ENCODE assay signal across 18 mouse cellular contexts in genomic region chr19:53554402-53554801, GRCm38 (mm10). TPM values are rescaled to one million over a fixed set of nuclear protein-coding genes. Genes with fewer than 3 reads are reported as not detected.
DNase-seq lines count a peak whose midpoint lies in the region; ATAC-seq and TF ChIP-seq lines count a peak whose summit lies in the region.
"Had no signal": no experiment of that assay in that cellular context is flagged by ENCODE, and none has a peak within 500 bp of the region (broad histone marks: within the 10 kb centered on the region; RNA-seq: fewer than 3 reads in every experiment).

No protein-coding gene starts in this region.

- H3K36me3 ChIP-seq in kidney, embryonic 16.5 days (ENCODE audit: insufficient read depth, low read length) = no peaks in the 10 kb centered on the region
- H3K36me3 ChIP-seq in small intestine, adult 2 months (ENCODE audit: control insufficient read depth, insufficient read depth, low read length) = no peaks in the 10 kb centered on the region
- H3K36me3 ChIP-seq in midbrain, postnatal 0 days (ENCODE audit: insufficient read depth, low read length) = no peaks in the 10 kb centered on the region
- H3K36me3 ChIP-seq: embryonic facial prominence, embryonic 15.5 days; heart, embryonic 12.5 days; hindbrain, embryonic 15.5 days; midbrain, embryonic 12.5 days had no signal

- peak; percentile 64 to 77 for DNase-seq in kidney, adult 8-10 months
- DNase-seq in large intestine, adult 2 months (ENCODE audit: low read depth, low spot score) = peak; percentile 14
- DNase-seq in cerebellum, postnatal 14 days = no peak
- DNase-seq in frontal cortex, adult 2 months (ENCODE audit: extremely low spot score in 1 of 2, low spot score in 1 of 2) = no peak
- DNase-seq in midbrain, postnatal 0 days (ENCODE audit: low spot score) = no peak
- DNase-seq: cerebellum, adult 9-11 months; embryo, embryonic 11 days; heart, postnatal 36 days; lung, postnatal 36 days; right cerebral cortex, adult 18-20 months; thymus, adult 2 months had no signal

- no peaks in the 10 kb centered on the region for H3K9me3 ChIP-seq in kidney, embryonic 16.5 days (ENCODE audit: low read length)
- no peaks in the 10 kb centered on the region for H3K9me3 ChIP-seq in midbrain, postnatal 0 days (ENCODE audit: low read length)
- H3K9me3 ChIP-seq: embryonic facial prominence, embryonic 15.5 days; heart, embryonic 12.5 days; hindbrain, embryonic 15.5 days; midbrain, embryonic 12.5 days had no signal

- WGBS in kidney, embryonic 16.5 days = 72% methylated on average over 11 of the region's 11 CpGs
- 54% methylated on average over 11 of the region's 11 CpGs for WGBS in large intestine, adult 2 months
- 32% methylated on average over 11 of the region's 11 CpGs for WGBS in small intestine, adult 2 months
- 90% methylated on average over 11 of the region's 11 CpGs for WGBS in midbrain, postnatal 0 days

- no peak overlapping the region for H3K9ac ChIP-seq in kidney, embryonic 16.5 days (replicated peaks; ENCODE audit: low read length)
- no peak overlapping the region for H3K9ac ChIP-seq in midbrain, postnatal 0 days (replicated peaks; ENCODE audit: low read length, poor library complexity, severe bottlenecking)
- H3K9ac ChIP-seq: embryonic facial prominence, embryonic 15.5 days; heart, embryonic 12.5 days; hindbrain, embryonic 15.5 days; midbrain, embryonic 12.5 days had no signal

- TF ChIP-seq CTCF in embryonic fibroblast, embryonic 13.5 days (IDR thresholded peaks at IDR 0.05; ENCODE audit: borderline replicate concordance, insufficient read depth, low read length) = no peak
- no peak for TF ChIP-seq CTCF in small intestine, adult 2 months (IDR thresholded peaks at IDR 0.05; ENCODE audit: extremely low read depth, insufficient read length, insufficient replicate concordance, low read depth, low read length)
- TF ChIP-seq CTCF in midbrain, postnatal 0 days (IDR thresholded peaks at IDR 0.05) = no peak

- H3K4me3 ChIP-seq in kidney, embryonic 16.5 days (ENCODE audit: low read length) = no peak overlapping the region
- no peak overlapping the region for H3K4me3 ChIP-seq in embryonic fibroblast, embryonic 13.5 days (ENCODE audit: insufficient read depth, low read length)
- H3K4me3 ChIP-seq in small intestine, adult 2 months (ENCODE audit: low read depth, low read length) = no peak overlapping the region
- no peak overlapping the region for H3K4me3 ChIP-seq in midbrain, postnatal 0 days (ENCODE audit: low read depth, low read length)
- H3K4me3 ChIP-seq: embryonic facial prominence, embryonic 15.5 days; heart, embryonic 12.5 days; hindbrain, embryonic 15.5 days; midbrain, embryonic 12.5 days had no signal

- no peak for ATAC-seq in kidney, embryonic 16.5 days (ENCODE audit: low FRiP score, low TSS enrichment)
- ATAC-seq in midbrain, postnatal 0 days (ENCODE audit: low FRiP score) = no peak

- H3K27me3 ChIP-seq in kidney, embryonic 16.5 days (ENCODE audit: insufficient read depth, low read length) = no peaks in the 10 kb centered on the region
- H3K27me3 ChIP-seq in small intestine, adult 2 months (ENCODE audit: control insufficient read depth, insufficient read depth, low read length) = no peaks in the 10 kb centered on the region
- H3K27me3 ChIP-seq in midbrain, postnatal 0 days (ENCODE audit: insufficient read depth, low read length) = no peaks in the 10 kb centered on the region
- H3K27me3 ChIP-seq: embryonic facial prominence, embryonic 15.5 days; heart, embryonic 12.5 days; hindbrain, embryonic 15.5 days; midbrain, embryonic 12.5 days had no signal

- H3K4me2 ChIP-seq in kidney, embryonic 16.5 days (replicated peaks; ENCODE audit: low read depth, low read length) = no peak overlapping the region
- H3K4me2 ChIP-seq in midbrain, postnatal 0 days (ENCODE audit: low read depth, low read length, poor library complexity, severe bottlenecking) = no peak overlapping the region
- H3K4me2 ChIP-seq: embryonic facial prominence, embryonic 15.5 days; heart, embryonic 12.5 days; hindbrain, embryonic 15.5 days; midbrain, embryonic 12.5 days had no signal

- no peak overlapping the region for H3K27ac ChIP-seq in kidney, embryonic 16.5 days (ENCODE audit: low read length)
- peak overlapping the region; percentile 63 for H3K27ac ChIP-seq in embryonic fibroblast, embryonic 13.5 days (ENCODE audit: insufficient read depth, low read length)
- H3K27ac ChIP-seq in small intestine, adult 2 months (ENCODE audit: insufficient read depth, low read depth, low read length) = peak overlapping the region; percentile 25
- H3K27ac ChIP-seq in midbrain, postnatal 0 days (ENCODE audit: low read depth, low read length) = no peak overlapping the region
- H3K27ac ChIP-seq: embryonic facial prominence, embryonic 15.5 days; hindbrain, embryonic 15.5 days; midbrain, embryonic 12.5 days had no signal

- peaks cover 23% of the 10 kb centered on the region for H3K4me1 ChIP-seq in kidney, embryonic 16.5 days (ENCODE audit: insufficient read depth, low read length)
- H3K4me1 ChIP-seq in embryonic fibroblast, embryonic 13.5 days (ENCODE audit: control insufficient read depth, insufficient read depth, low read length) = peaks cover 29% of the 10 kb centered on the region
- peaks cover 12% of the 10 kb centered on the region for H3K4me1 ChIP-seq in small intestine, adult 2 months (ENCODE audit: control insufficient read depth, insufficient read depth, insufficient read length, low read length)
- H3K4me1 ChIP-seq in midbrain, postnatal 0 days (ENCODE audit: insufficient read depth, low read length) = no peaks in the 10 kb centered on the region

- no peak for TF ChIP-seq POLR2A in embryonic fibroblast, embryonic 13.5 days (IDR thresholded peaks at IDR 0.05; ENCODE audit: low read depth, low read length)
- no peak for TF ChIP-seq POLR2A in small intestine, adult 2 months (IDR thresholded peaks at IDR 0.05; ENCODE audit: low read depth, low read length)

RNA-seq across cellular contexts. Expression of gene Dusp5, which starts 25.5 kb away (rescaled TPM):
- 9.6 and 9.7 TPM in 2 replicates for polyA plus RNA-seq in kidney, embryonic 16.5 days (2015; fragmentation: Nextera tagmentation; extraction: Ambion mirVana)
- 19.5 and 40.5 TPM in 2 replicates for polyA plus RNA-seq in embryonic fibroblast, embryonic 13.5 days (2011; ENCODE audit: insufficient read length, low read depth, missing spikeins)
- 7.1 and 10.9 TPM in 2 replicates for polyA plus RNA-seq in large intestine, adult 2 months (2012; rRNA removed)
- 18.0 and 28.5 TPM in 2 replicates for polyA plus RNA-seq in small intestine, adult 2 months (2012; rRNA removed)
- 20.1 and 31.8 TPM in 2 replicates for polyA plus RNA-seq in frontal cortex, adult 2 months (2012; rRNA removed)
- 4.2 and 11.2 TPM in 2 replicates for total RNA-seq in midbrain, postnatal 0 days (2014; rRNA removed)
- 2.2 and 2.5 TPM in 2 replicates for polyA plus RNA-seq in midbrain, postnatal 0 days (2015; fragmentation: Nextera tagmentation; extraction: Ambion mirVana)

RNA-seq across cellular contexts. Expression of gene Nutf2-ps1, which starts 34.5 kb away (rescaled TPM):
- 395 and 457 TPM in 2 replicates for polyA plus RNA-seq in kidney, embryonic 16.5 days (2015; fragmentation: Nextera tagmentation; extraction: Ambion mirVana)
- 153 and 193 TPM in 2 replicates for polyA plus RNA-seq in embryonic fibroblast, embryonic 13.5 days (2011; ENCODE audit: insufficient read length, low read depth, missing spikeins)
- 104 and 109 TPM in 2 replicates for polyA plus RNA-seq in large intestine, adult 2 months (2012; rRNA removed)
- 36.8 and 48.9 TPM in 2 replicates for polyA plus RNA-seq in small intestine, adult 2 months (2012; rRNA removed)
- polyA plus RNA-seq in frontal cortex, adult 2 months (2012; rRNA removed) = 25.4 and 28.4 TPM in 2 replicates
- total RNA-seq in midbrain, postnatal 0 days (2014; rRNA removed) = 67.9 and 94.6 TPM in 2 replicates
- 160 and 200 TPM in 2 replicates for polyA plus RNA-seq in midbrain, postnatal 0 days (2015; fragmentation: Nextera tagmentation; extraction: Ambion mirVana)

RNA-seq across cellular contexts. Expression of gene Smc3, which starts 45.8 kb away (rescaled TPM):
- polyA plus RNA-seq in kidney, embryonic 16.5 days (2015; fragmentation: Nextera tagmentation; extraction: Ambion mirVana) = 68.3 and 70.7 TPM in 2 replicates
- polyA plus RNA-seq in embryonic fibroblast, embryonic 13.5 days (2011; ENCODE audit: insufficient read length, low read depth, missing spikeins) = 54.2 and 67.8 TPM in 2 replicates
- 3.4 and 4.4 TPM in 2 replicates for polyA plus RNA-seq in large intestine, adult 2 months (2012; rRNA removed)
- polyA plus RNA-seq in small intestine, adult 2 months (2012; rRNA removed) = 0.43 and 1.4 TPM in 2 replicates
- 33.8 and 37.6 TPM in 2 replicates for polyA plus RNA-seq in frontal cortex, adult 2 months (2012; rRNA removed)
- total RNA-seq in midbrain, postnatal 0 days (2014; rRNA removed) = 26.1 and 29.3 TPM in 2 replicates
- 39.4 and 45.7 TPM in 2 replicates for polyA plus RNA-seq in midbrain, postnatal 0 days (2015; fragmentation: Nextera tagmentation; extraction: Ambion mirVana)

Comparison
In these comparisons a context has a peak if more than half of its experiments do, and no peak if none do; other contexts are left out.
1. DNase-seq: peak in kidney, adult 8-10 months (2 of 2) and large intestine, adult 2 months (single experiment); none in cerebellum, postnatal 14 days (0 of 2), frontal cortex, adult 2 months (0 of 2) and midbrain, postnatal 0 days (single experiment).
2. H3K27ac ChIP-seq: peak in embryonic fibroblast, embryonic 13.5 days (single experiment) and small intestine, adult 2 months (single experiment); none in kidney, embryonic 16.5 days (single experiment) and midbrain, postnatal 0 days (single experiment).